Mouse (Mus musculus): ENCODE measurements around the gene Lin7c. TPM values are rescaled to one million over a fixed set of nuclear protein-coding genes. Genes with fewer than 3 reads are reported as not detected.
A peak's percentile ranks its signal among the peaks of the same experiment; 100 is the strongest.

Lin7c gene
- polyA plus RNA-seq, 1 experiment from 2014 or later = 18.0 TPM

GRCm38 (mm10) chr2:109929256-109929655 lies 38.6 kb downstream of the Lin7c start:
- H3K27me3 ChIP-seq (ENCODE audit: control insufficient read depth, insufficient read depth, low read depth, low read length) = no peaks in the 10 kb centered on the region
- no peaks in the 10 kb centered on the region for H3K9me3 ChIP-seq (replicated peaks; ENCODE audit: control insufficient read depth, low read length)
- WGBS (ENCODE audit: insufficient replicate concordance) = 34% methylated on average over 3 of the region's 3 CpGs
- H3K36me3 ChIP-seq (ENCODE audit: control insufficient read depth, insufficient read depth) = no peaks in the 10 kb centered on the region
- no peak for ATAC-seq (ENCODE audit: low read depth)
- H3K4me1 ChIP-seq (ENCODE audit: control insufficient read depth, low read depth, low read length) = peaks cover 5% of the 10 kb centered on the region
- no peak overlapping the region for H3K9ac ChIP-seq (ENCODE audit: low read depth, low read length)
- H3K4me2 ChIP-seq (ENCODE audit: low read depth, low read length) = no peak overlapping the region
- H3K27ac ChIP-seq (ENCODE audit: low read length) = no peak overlapping the region
- no peak overlapping the region for H3K4me3 ChIP-seq (ENCODE audit: low read depth, low read length)

DNA sequence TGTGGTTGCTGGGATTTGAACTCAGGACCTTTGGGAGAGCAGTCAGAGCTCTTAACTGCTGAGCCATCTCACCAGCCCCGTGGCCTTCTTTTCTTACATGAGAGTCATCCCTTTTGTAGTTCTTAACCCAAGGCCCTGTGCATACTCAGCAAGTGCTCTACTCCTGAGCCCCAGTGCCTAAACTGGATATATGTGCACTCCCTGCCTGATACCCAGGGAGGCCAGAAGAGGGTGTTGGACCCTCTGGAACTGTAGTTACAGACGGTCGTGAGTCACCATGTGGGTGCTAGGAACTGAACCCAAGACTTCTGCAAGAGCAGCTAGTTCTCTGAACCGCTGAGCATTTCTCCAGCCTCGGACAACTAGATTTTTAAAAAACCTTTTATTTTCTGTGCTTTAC lies 39.7 kb downstream of the Lin7c start:
- no peak overlapping the region for H3K9ac ChIP-seq (ENCODE audit: low read depth, low read length)
- no peaks in the 10 kb centered on the region for H3K27me3 ChIP-seq (ENCODE audit: control insufficient read depth, insufficient read depth, low read depth, low read length)
- H3K36me3 ChIP-seq (ENCODE audit: control insufficient read depth, insufficient read depth) = no peaks in the 10 kb centered on the region
- peaks cover 5% of the 10 kb centered on the region for H3K4me1 ChIP-seq (ENCODE audit: control insufficient read depth, low read depth, low read length)
- no peak overlapping the region for H3K27ac ChIP-seq (ENCODE audit: low read length)
- WGBS (ENCODE audit: insufficient replicate concordance) = 75% methylated on average over 5 of the region's 5 CpGs
- H3K9me3 ChIP-seq (replicated peaks; ENCODE audit: control insufficient read depth, low read length) = no peaks in the 10 kb centered on the region
- no peak overlapping the region for H3K4me2 ChIP-seq (ENCODE audit: low read depth, low read length)
- no peak overlapping the region for H3K4me3 ChIP-seq (ENCODE audit: low read depth, low read length)
- ATAC-seq (ENCODE audit: low read depth) = no peak

DNA sequence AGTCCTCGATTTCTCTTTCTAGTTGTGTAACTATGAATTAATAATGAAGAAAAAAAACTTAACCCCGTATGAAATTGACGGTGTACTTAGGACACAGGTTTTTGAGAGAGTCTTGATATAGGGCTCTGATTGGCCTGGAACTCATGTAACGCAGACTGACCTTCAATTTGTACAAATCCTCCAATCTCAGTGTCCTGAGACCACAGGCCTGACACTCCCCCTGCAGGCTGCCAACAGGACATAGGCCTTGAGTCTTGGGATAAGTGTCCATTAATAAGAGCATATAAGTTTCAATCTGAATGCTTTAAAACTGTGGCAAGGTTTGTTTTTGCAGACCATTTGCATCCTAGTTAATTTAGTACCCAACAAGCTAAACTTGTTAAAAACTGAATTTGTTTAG lies 40.1 kb downstream of the Lin7c start:
- no peak overlapping the region for H3K9ac ChIP-seq (ENCODE audit: low read depth, low read length)
- H3K4me3 ChIP-seq (ENCODE audit: low read depth, low read length) = no peak overlapping the region
- no peaks in the 10 kb centered on the region for H3K36me3 ChIP-seq (ENCODE audit: control insufficient read depth, insufficient read depth)
- no peak overlapping the region for H3K4me2 ChIP-seq (ENCODE audit: low read depth, low read length)
- H3K27me3 ChIP-seq (ENCODE audit: control insufficient read depth, insufficient read depth, low read depth, low read length) = no peaks in the 10 kb centered on the region
- H3K9me3 ChIP-seq (replicated peaks; ENCODE audit: control insufficient read depth, low read length) = no peaks in the 10 kb centered on the region
- WGBS (ENCODE audit: insufficient replicate concordance) = 82% methylated on average over 4 of the region's 4 CpGs
- no peak for ATAC-seq (ENCODE audit: low read depth)
- peaks cover 5% of the 10 kb centered on the region for H3K4me1 ChIP-seq (ENCODE audit: control insufficient read depth, low read depth, low read length)
- no peak overlapping the region for H3K27ac ChIP-seq (ENCODE audit: low read length)

- no peaks in the 10 kb centered on the region for H3K9me3 ChIP-seq (replicated peaks; ENCODE audit: control insufficient read depth, low read length)
- WGBS (ENCODE audit: insufficient replicate concordance) = 17% methylated on average over 13 of the region's 13 CpGs
- H3K4me3 ChIP-seq (ENCODE audit: low read depth, low read length) = peak overlapping the region; percentile 31
- H3K9ac ChIP-seq (ENCODE audit: low read depth, low read length) = no peak overlapping the region
- no peaks in the 10 kb centered on the region for H3K27me3 ChIP-seq (ENCODE audit: control insufficient read depth, insufficient read depth, low read depth, low read length)
- peak overlapping the region; percentile 38 for H3K4me2 ChIP-seq (ENCODE audit: low read depth, low read length)
- H3K27ac ChIP-seq (ENCODE audit: low read length) = peak overlapping the region; percentile 68
- H3K4me1 ChIP-seq (ENCODE audit: control insufficient read depth, low read depth, low read length) = peaks cover 5% of the 10 kb centered on the region
- peak; percentile 72 for ATAC-seq (ENCODE audit: low read depth)
- H3K36me3 ChIP-seq (ENCODE audit: control insufficient read depth, insufficient read depth) = no peaks in the 10 kb centered on the region
Measured at GRCm38 (mm10) chr2:109931978-109932780, 41.5 kb downstream of the Lin7c start.

DNA sequence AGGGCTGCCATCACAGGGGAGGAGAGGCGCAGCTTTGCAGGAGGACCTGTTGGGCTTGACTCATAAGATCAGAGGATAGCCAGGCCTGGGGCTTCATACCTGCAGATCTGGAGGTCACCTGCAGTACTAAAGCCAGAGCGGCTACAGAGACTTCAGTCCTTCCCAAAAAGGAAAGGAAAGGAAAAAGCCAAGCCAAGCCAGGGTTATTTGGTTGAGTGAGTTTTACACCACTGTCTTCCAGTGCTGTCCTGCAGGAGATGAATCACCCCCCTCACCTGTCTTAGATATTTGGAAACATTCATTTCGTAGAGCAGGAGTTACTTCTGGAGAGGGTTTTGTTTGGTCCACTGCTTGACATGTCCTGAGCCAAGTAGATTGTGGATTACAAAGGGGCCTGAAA lies 42.5 kb downstream of the Lin7c start:
- Histone ChIP-seq H3K36me3 (ENCODE audit: control insufficient read depth, insufficient read depth) (no peaks in the 10 kb centered on the region), H3K9ac (ENCODE audit: low read depth, low read length) (no peak overlapping the region), H3K4me3 (ENCODE audit: low read depth, low read length) (no peak overlapping the region), H3K4me1 (ENCODE audit: control insufficient read depth, low read depth, low read length) (peaks cover 5% of the 10 kb centered on the region), H3K4me2 (ENCODE audit: low read depth, low read length) (peak overlapping the region; percentile 38), H3K27ac (ENCODE audit: low read length) (peak overlapping the region; percentile 68), H3K9me3 (replicated peaks; ENCODE audit: control insufficient read depth, low read length) (no peaks in the 10 kb centered on the region), H3K27me3 (ENCODE audit: control insufficient read depth, insufficient read depth, low read depth, low read length) (no peaks in the 10 kb centered on the region)
- 57% methylated on average over 3 of the region's 3 CpGs for WGBS (ENCODE audit: insufficient replicate concordance)
- ATAC-seq (ENCODE audit: low read depth) = no peak

GRCm38 (mm10) chr2:109934086-109934485 lies 43.4 kb downstream of the Lin7c start:
- H3K4me2 ChIP-seq (ENCODE audit: low read depth, low read length) = no peak overlapping the region
- WGBS (ENCODE audit: insufficient replicate concordance) = 56% methylated on average over 4 of the region's 4 CpGs
- peaks cover 5% of the 10 kb centered on the region for H3K4me1 ChIP-seq (ENCODE audit: control insufficient read depth, low read depth, low read length)
- ATAC-seq (ENCODE audit: low read depth) = no peak
- H3K9ac ChIP-seq (ENCODE audit: low read depth, low read length) = no peak overlapping the region
- no peak overlapping the region for H3K27ac ChIP-seq (ENCODE audit: low read length)
- H3K4me3 ChIP-seq (ENCODE audit: low read depth, low read length) = no peak overlapping the region
- no peaks in the 10 kb centered on the region for H3K9me3 ChIP-seq (replicated peaks; ENCODE audit: control insufficient read depth, low read length)
- H3K27me3 ChIP-seq (ENCODE audit: control insufficient read depth, insufficient read depth, low read depth, low read length) = no peaks in the 10 kb centered on the region
- H3K36me3 ChIP-seq (ENCODE audit: control insufficient read depth, insufficient read depth) = no peaks in the 10 kb centered on the region

GRCm38 (mm10) chr2:109935194-109935593 lies 44.5 kb downstream of the Lin7c start:
- Histone ChIP-seq H3K4me3 (ENCODE audit: low read depth, low read length) (no peak overlapping the region), H3K9me3 (replicated peaks; ENCODE audit: control insufficient read depth, low read length) (no peaks in the 10 kb centered on the region), H3K4me1 (ENCODE audit: control insufficient read depth, low read depth, low read length) (peaks cover 2% of the 10 kb centered on the region), H3K4me2 (ENCODE audit: low read depth, low read length) (no peak overlapping the region), H3K36me3 (ENCODE audit: control insufficient read depth, insufficient read depth) (no peaks in the 10 kb centered on the region), H3K27me3 (ENCODE audit: control insufficient read depth, insufficient read depth, low read depth, low read length) (no peaks in the 10 kb centered on the region), H3K27ac (ENCODE audit: low read length) (no peak overlapping the region), H3K9ac (ENCODE audit: low read depth, low read length) (no peak overlapping the region)
- ATAC-seq (ENCODE audit: low read depth) = no peak
- 67% methylated on average over 3 of the region's 3 CpGs for WGBS (ENCODE audit: insufficient replicate concordance)

GRCm38 (mm10) chr2:109935754-109936409 lies 45.2 kb downstream of the Lin7c start:
- peak; percentile 59 for ATAC-seq (ENCODE audit: low read depth)
- Histone ChIP-seq H3K4me2 (ENCODE audit: low read depth, low read length) (no peak overlapping the region), H3K27me3 (ENCODE audit: control insufficient read depth, insufficient read depth, low read depth, low read length) (no peaks in the 10 kb centered on the region), H3K9me3 (replicated peaks; ENCODE audit: control insufficient read depth, low read length) (no peaks in the 10 kb centered on the region), H3K4me1 (ENCODE audit: control insufficient read depth, low read depth, low read length) (peaks cover 2% of the 10 kb centered on the region), H3K36me3 (ENCODE audit: control insufficient read depth, insufficient read depth) (no peaks in the 10 kb centered on the region), H3K9ac (ENCODE audit: low read depth, low read length) (no peak overlapping the region), H3K27ac (ENCODE audit: low read length) (peak overlapping the region; percentile 44; the same call in 1 of the 2 replicates), H3K4me3 (ENCODE audit: low read depth, low read length) (no peak overlapping the region)
- 57% methylated on average over 11 of the region's 11 CpGs for WGBS (ENCODE audit: insufficient replicate concordance)

DNA sequence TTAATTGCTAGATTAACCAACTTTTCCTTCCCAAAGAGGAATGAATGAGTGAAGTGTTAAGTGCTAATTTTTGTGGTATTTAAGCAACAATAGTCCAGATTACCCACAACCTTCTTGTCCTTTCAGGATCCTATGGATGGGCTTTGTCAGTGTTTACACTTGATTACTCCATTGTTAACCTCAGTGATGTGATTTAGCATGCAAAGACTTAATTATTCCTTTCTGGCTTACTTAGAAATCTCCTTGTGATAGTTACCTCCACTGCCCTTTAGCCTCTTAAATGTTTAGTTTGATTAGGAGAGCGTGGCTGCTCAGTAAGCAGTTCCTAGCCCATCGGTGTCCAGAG lies 45.7 kb downstream of the Lin7c start:
- ATAC-seq (ENCODE audit: low read depth) = no peak
- H3K9me3 ChIP-seq (replicated peaks; ENCODE audit: control insufficient read depth, low read length) = no peaks in the 10 kb centered on the region
- H3K4me2 ChIP-seq (ENCODE audit: low read depth, low read length) = no peak overlapping the region
- WGBS (ENCODE audit: insufficient replicate concordance) = 49% methylated on average over 2 of the region's 2 CpGs
- no peaks in the 10 kb centered on the region for H3K36me3 ChIP-seq (ENCODE audit: control insufficient read depth, insufficient read depth)
- H3K4me3 ChIP-seq (ENCODE audit: low read depth, low read length) = no peak overlapping the region
- H3K4me1 ChIP-seq (ENCODE audit: control insufficient read depth, low read depth, low read length) = peaks cover 2% of the 10 kb centered on the region
- no peak overlapping the region; the same call in 1 of the 2 replicates for H3K27ac ChIP-seq (ENCODE audit: low read length)
- no peaks in the 10 kb centered on the region for H3K27me3 ChIP-seq (ENCODE audit: control insufficient read depth, insufficient read depth, low read depth, low read length)
- H3K9ac ChIP-seq (ENCODE audit: low read depth, low read length) = no peak overlapping the region
